Mouse (Mus musculus) CD4-positive, CD25-positive, alpha-beta regulatory T cell, adult 2 months (primary cell): Measurements from ENCODE around the gene Fgb.

Experiments
- DNase-seq: peaks from one replicate; pipeline ENCODE4 v3.0.0-alpha.2; 2012; ENCODE audit warnings: low read depth, low spot score

The Fgb gene

GRCm38 (mm10) chr3:83027546-83028251 lies 22.0 kb downstream of the Fgb start:
- DNase-seq = no peak

- no peak for DNase-seq
These were observed 24.0 kb downstream of the Fgb start, which contains the start of gene Fga for GRCm38 (mm10) chr3:83025475-83026301. Gene Fga, plus strand, starts transcription at chr3:83026076.

- DNase-seq = no peak
These were observed 24.6 kb downstream of the Fgb start for GRCm38 (mm10) chr3:83025036-83025435.

GRCm38 (mm10) chr3:83021176-83021575 lies 28.5 kb downstream of the Fgb start:
- DNase-seq = no peak

GRCm38 (mm10) chr3:83020387-83020786 lies 29.3 kb downstream of the Fgb start:
- no peak for DNase-seq

GRCm38 (mm10) chr3:83016236-83016635 lies 33.4 kb downstream of the Fgb start:
- no peak for DNase-seq

- DNase-seq = no peak
These were observed 35.7 kb downstream of the Fgb start for GRCm38 (mm10) chr3:83013951-83014350.

- DNase-seq = no peak
These were observed 37.0 kb downstream of the Fgb start for GRCm38 (mm10) chr3:83012636-83013035.

GRCm38 (mm10) chr3:83011565-83011964 lies 38.1 kb downstream of the Fgb start:
- DNase-seq = no peak

GRCm38 (mm10) chr3:83011136-83011535 lies 38.5 kb downstream of the Fgb start:
- no peak for DNase-seq

GRCm38 (mm10) chr3:83010291-83010690 lies 39.4 kb downstream of the Fgb start:
- DNase-seq = no peak

- no peak for DNase-seq
These were observed 42.1 kb downstream of the Fgb start, which contains the start of gene Fgg for GRCm38 (mm10) chr3:83007557-83007956. Gene Fgg, plus strand, starts transcription at chr3:83007724.

- DNase-seq = no peak
These were observed 44.9 kb downstream of the Fgb start for GRCm38 (mm10) chr3:83004801-83005200.

- no peak for DNase-seq
These were observed 46.6 kb downstream of the Fgb start for GRCm38 (mm10) chr3:83003068-83003467.

- peak; percentile 67 for DNase-seq
These were observed 47.5 kb downstream of the Fgb start for GRCm38 (mm10) chr3:83002191-83002590.

- no peak for DNase-seq
These were observed 49.7 kb downstream of the Fgb start for GRCm38 (mm10) chr3:82999995-83000394.

GRCm38 (mm10) chr3:82998772-82999463 lies 50.7 kb downstream of the Fgb start:
- peak; percentile 77 for DNase-seq

GRCm38 (mm10) chr3:82996656-82997055 lies 53.0 kb downstream of the Fgb start:
- DNase-seq = no peak

GRCm38 (mm10) chr3:82995368-82995767 lies 54.3 kb downstream of the Fgb start:
- DNase-seq = no peak

- DNase-seq = no peak
These were observed 56.7 kb downstream of the Fgb start for GRCm38 (mm10) chr3:82992956-82993355.

- no peak for DNase-seq
These were observed 57.7 kb downstream of the Fgb start for GRCm38 (mm10) chr3:82991963-82992362.
